Mouse (Mus musculus) liver (tissue): ENCODE measurements around the gene Hist2h3b.

Source experiments
- DNase-seq: peaks from one replicate; pipeline ENCODE4 v3.0.0-alpha.2; 2020; ENCODE audit warnings: mixed read lengths

Hist2h3b gene

DNA sequence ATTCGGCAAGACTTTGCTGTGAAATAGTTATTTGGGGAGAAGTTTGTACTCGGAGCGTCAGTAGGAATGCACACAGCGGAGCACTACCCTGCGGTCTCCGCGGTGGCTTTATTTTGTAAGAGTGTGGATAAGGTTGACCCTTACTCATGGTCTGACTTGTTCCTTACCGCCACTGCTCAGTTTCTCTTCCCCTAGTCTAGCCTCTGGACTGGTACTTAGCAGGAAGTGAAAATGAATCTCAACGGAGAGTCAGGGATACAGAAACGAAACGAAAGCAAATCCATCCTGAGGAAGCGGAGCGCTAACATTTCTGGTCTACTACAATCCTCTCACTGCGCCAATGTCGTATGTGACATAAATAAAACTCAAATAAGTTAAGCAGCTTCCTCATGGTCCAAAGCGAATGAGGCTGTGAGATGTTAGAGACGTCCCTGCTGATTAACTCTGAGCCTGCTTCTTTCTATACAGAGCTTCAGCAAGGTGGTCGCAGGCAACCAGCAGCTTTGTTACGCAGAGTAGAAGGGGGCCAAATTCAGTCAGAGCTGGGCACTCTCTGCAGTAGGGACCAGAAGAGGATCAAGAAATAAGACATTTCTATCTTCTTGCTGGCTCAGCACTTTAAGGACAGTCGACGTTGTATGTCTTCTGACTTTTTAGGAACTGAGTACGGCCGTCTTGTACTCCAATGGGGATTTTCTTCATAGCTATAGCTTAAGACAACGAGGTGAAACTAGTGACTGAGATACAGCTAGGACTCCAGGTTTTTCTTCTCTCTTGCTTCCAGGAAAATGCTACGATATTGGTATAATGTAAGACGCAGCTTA is 32.5 kb downstream of the Hist2h3b start:
- no peak for DNase-seq

DNA sequence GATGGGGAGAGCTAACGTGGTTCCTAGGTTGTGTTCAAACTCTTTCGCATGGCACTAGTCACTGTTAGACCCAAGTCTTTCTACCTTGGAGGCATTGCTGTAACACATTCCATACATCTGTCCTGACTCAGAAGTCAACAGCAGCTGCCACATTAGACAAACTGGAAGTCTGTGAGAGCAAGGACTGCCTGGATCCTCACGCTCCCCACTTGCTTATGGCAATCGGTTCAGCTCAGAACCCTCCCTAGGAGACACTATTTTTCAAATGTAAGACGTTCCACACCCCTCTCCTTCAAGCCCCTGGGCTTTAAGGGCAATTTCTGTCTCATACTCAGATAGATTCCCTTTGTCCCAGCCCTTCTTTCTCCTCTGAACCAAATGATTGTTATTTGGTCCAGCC is 33.6 kb downstream of the Hist2h3b start:
- no peak for DNase-seq

DNA sequence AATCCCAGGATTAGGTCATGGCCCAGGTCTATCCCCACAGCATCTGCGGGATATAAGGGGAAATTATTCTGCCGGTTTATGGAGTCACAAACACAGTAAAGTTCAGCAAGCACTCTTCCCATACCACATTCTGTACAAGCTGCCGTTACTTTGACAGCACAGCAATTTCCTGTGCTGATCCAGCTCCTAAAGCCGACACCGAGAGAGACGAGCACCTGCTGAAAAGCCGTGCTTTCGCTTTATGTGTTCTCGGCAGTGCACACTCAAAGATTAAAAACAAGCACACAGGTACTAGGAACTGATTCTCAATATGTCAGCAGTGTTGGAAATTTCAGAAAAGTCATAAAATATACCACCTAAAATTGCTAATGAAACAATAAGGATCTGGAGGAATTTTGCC is 38.1 kb downstream of the Hist2h3b start:
- DNase-seq, result no peak

DNA sequence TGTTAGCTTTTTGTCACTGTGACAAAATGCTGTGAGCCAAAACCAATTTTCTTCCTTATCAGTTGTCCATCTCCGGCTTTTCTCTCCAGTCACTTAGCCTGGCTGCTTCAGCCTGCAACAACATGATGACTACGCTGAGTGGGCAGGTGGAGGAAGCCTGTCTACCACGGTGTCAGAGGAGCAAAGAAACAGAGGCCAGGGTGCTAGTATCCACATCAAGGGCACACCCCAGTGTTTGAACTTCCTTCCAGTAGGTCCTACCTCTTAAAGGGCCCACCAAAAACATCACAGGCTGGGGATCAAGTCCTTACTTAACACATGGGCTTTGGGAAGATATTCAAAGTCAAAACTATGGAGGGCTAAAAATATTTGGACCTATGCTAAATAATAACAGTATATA is 41.0 kb downstream of the Hist2h3b start:
- no peak for DNase-seq

DNA sequence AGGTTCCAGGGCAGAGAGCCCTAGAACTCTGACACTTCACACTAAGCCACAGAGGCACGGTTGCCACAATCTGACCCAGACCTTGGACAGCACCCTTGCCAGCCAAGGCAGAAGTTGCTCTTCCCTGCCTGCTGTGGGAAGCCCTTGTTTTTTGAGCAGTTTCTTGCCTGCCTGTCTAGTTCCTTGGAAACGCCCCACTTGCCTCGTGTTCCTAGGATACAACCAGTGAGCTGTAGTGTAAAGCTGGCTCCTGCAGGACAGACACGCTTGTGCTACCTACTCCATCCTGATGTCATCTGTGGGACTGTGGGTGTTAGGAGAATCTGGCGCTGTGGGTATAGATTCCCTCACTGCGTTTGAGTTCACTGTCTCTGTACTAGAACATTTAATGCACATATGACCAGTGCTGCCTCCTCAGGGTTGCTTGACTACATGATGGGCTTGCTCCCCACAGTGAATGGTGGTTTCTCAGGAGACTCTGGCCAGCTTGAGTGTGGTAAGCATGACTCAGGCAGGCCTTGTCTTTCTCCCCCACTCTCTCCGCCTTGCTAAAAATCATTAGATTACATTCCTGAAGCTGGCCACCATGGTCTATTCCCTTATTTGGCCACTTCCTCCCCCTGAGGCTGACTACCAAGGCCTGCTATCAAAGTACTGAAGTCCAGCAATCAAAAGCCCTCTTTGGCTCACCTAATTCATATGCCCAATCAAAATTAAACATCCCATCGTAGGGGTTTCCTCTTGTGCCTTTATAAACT is 44.1 kb downstream of the Hist2h3b start:
- DNase-seq, result no peak
